Mouse (Mus musculus): ENCODE data around the gene Abcb6. TPM values are rescaled to one million over a fixed set of nuclear protein-coding genes. Genes with fewer than 3 reads are reported as not detected.

Abcb6 gene
- polyA plus RNA-seq, 1 experiment from 2014 or later = 70.5 TPM

GRCm38 (mm10) chr1:75179334-75180104 lies 673 bp downstream of the Abcb6 start:
- Histone ChIP-seq H3K9ac (ENCODE audit: low read depth, low read length) (peak overlapping the region; percentile 77), H3K36me3 (ENCODE audit: control insufficient read depth, insufficient read depth, low read length) (peaks cover 25% of the 10 kb centered on the region), H3K27me3 (replicated peaks; ENCODE audit: control insufficient read depth, insufficient read depth, low read length) (no peaks in the 10 kb centered on the region), H3K4me2 (peak overlapping the region; percentile 98), H3K4me3 (ENCODE audit: low read depth, low read length) (peak overlapping the region; percentile 81), H3K9me3 (ENCODE audit: control insufficient read depth, low read length) (no peaks in the 10 kb centered on the region), H3K27ac (ENCODE audit: low read depth, low read length) (peak overlapping the region; percentile 98), H3K4me1 (replicated peaks; ENCODE audit: control insufficient read depth, insufficient read depth, low read length) (peaks cover 18% of the 10 kb centered on the region)
- DNase-seq (ENCODE audit: low spot score) (peak; percentile 62), ATAC-seq (replicated peaks; ENCODE audit: low FRiP score) (peak; percentile 79)
- 7% methylated on average over 23 of the region's 23 CpGs for WGBS

- WGBS = 1% methylated on average over 59 of the region's 59 CpGs
- Histone ChIP-seq H3K9ac (ENCODE audit: low read depth, low read length) (peak within 1 kb of the TSS; percentile 81), H3K4me2 (peak within 1 kb of the TSS; percentile 78), H3K36me3 (ENCODE audit: control insufficient read depth, insufficient read depth, low read length) (peaks cover 20% of the 10 kb centered on the region), H3K4me1 (replicated peaks; ENCODE audit: control insufficient read depth, insufficient read depth, low read length) (peaks cover 8% of the 10 kb centered on the region), H3K27me3 (replicated peaks; ENCODE audit: control insufficient read depth, insufficient read depth, low read length) (no peaks in the 10 kb centered on the region), H3K9me3 (ENCODE audit: control insufficient read depth, low read length) (no peaks in the 10 kb centered on the region), H3K4me3 (ENCODE audit: low read depth, low read length) (peak within 1 kb of the TSS; percentile 79), H3K27ac (ENCODE audit: low read depth, low read length) (peak within 1 kb of the TSS; percentile 90)
- DNase-seq (ENCODE audit: low spot score) (peak; percentile 99), ATAC-seq (replicated peaks; ENCODE audit: low FRiP score) (peak; percentile 97)
Observed at GRCm38 (mm10) chr1:75168472-75169464, 11.4 kb downstream of the Abcb6 start, which contains the start of gene Zfand2b. Gene Zfand2b, plus strand, starts transcription at chr1:75168646.

- H3K9me3 ChIP-seq (ENCODE audit: control insufficient read depth, low read length) = peaks cover 2% of the 10 kb centered on the region; the same call in 1 of the 2 replicates
- peaks cover 20% of the 10 kb centered on the region for H3K36me3 ChIP-seq (ENCODE audit: control insufficient read depth, insufficient read depth, low read length)
- peak overlapping the region; percentile 90 for H3K27ac ChIP-seq (ENCODE audit: low read depth, low read length)
- peaks cover 8% of the 10 kb centered on the region for H3K4me1 ChIP-seq (replicated peaks; ENCODE audit: control insufficient read depth, insufficient read depth, low read length)
- peak overlapping the region; percentile 79 for H3K4me3 ChIP-seq (ENCODE audit: low read depth, low read length)
- peak overlapping the region; percentile 78 for H3K4me2 ChIP-seq
- DNase-seq (ENCODE audit: low spot score) (no peak), ATAC-seq (replicated peaks; ENCODE audit: low FRiP score) (peak; percentile 16)
- no peaks in the 10 kb centered on the region for H3K27me3 ChIP-seq (replicated peaks; ENCODE audit: control insufficient read depth, insufficient read depth, low read length)
- peak overlapping the region; percentile 81 for H3K9ac ChIP-seq (ENCODE audit: low read depth, low read length)
- WGBS = 11% methylated on average over 7 of the region's 7 CpGs
Observed at GRCm38 (mm10) chr1:75168093-75168471, 12.1 kb downstream of the Abcb6 start.

GRCm38 (mm10) chr1:75160256-75160617 lies 20.0 kb downstream of the Abcb6 start:
- Histone ChIP-seq H3K4me3 (ENCODE audit: low read depth, low read length) (no peak overlapping the region), H3K4me2 (peak overlapping the region; percentile 34; the same call in 1 of the 2 replicates), H3K4me1 (replicated peaks; ENCODE audit: control insufficient read depth, insufficient read depth, low read length) (peaks cover 7% of the 10 kb centered on the region; the same call in 1 of the 2 replicates), H3K36me3 (ENCODE audit: control insufficient read depth, insufficient read depth, low read length) (no peaks in the 10 kb centered on the region), H3K9me3 (ENCODE audit: control insufficient read depth, low read length) (peaks cover 2% of the 10 kb centered on the region; the same call in 1 of the 2 replicates), H3K27me3 (replicated peaks; ENCODE audit: control insufficient read depth, insufficient read depth, low read length) (no peaks in the 10 kb centered on the region), H3K27ac (ENCODE audit: low read depth, low read length) (peak overlapping the region; percentile 80), H3K9ac (ENCODE audit: low read depth, low read length) (no peak overlapping the region)
- 52% methylated on average over 4 of the region's 4 CpGs for WGBS
- no peak for DNase-seq (ENCODE audit: low spot score)
- peak; percentile 65; the same call in 1 of the 2 replicates for ATAC-seq (replicated peaks; ENCODE audit: low FRiP score)

- Histone ChIP-seq H3K9me3 (ENCODE audit: control insufficient read depth, low read length) (peaks cover 2% of the 10 kb centered on the region; the same call in 1 of the 2 replicates), H3K4me1 (replicated peaks; ENCODE audit: control insufficient read depth, insufficient read depth, low read length) (peaks cover 7% of the 10 kb centered on the region; the same call in 1 of the 2 replicates), H3K9ac (ENCODE audit: low read depth, low read length) (0 out of 2 replicates have a peak overlapping the region, but pooled peaks have one; percentile 20), H3K27ac (ENCODE audit: low read depth, low read length) (peak overlapping the region; percentile 81), H3K4me2 (peak overlapping the region; percentile 19; the same call in 1 of the 2 replicates), H3K36me3 (ENCODE audit: control insufficient read depth, insufficient read depth, low read length) (no peaks in the 10 kb centered on the region), H3K4me3 (ENCODE audit: low read depth, low read length) (no peak overlapping the region), H3K27me3 (replicated peaks; ENCODE audit: control insufficient read depth, insufficient read depth, low read length) (no peaks in the 10 kb centered on the region)
- ATAC-seq (replicated peaks; ENCODE audit: low FRiP score) (peak; percentile 93), DNase-seq (ENCODE audit: low spot score) (no peak)
- WGBS = 48% methylated on average over 5 of the region's 5 CpGs
Observed at GRCm38 (mm10) chr1:75159540-75160255, 20.5 kb downstream of the Abcb6 start.

- no peak for DNase-seq (ENCODE audit: low spot score)
- H3K27me3 ChIP-seq (replicated peaks; ENCODE audit: control insufficient read depth, insufficient read depth, low read length) = no peaks in the 10 kb centered on the region
- H3K4me3 ChIP-seq (ENCODE audit: low read depth, low read length) = no peak overlapping the region
- H3K9me3 ChIP-seq (ENCODE audit: control insufficient read depth, low read length) = peaks cover 2% of the 10 kb centered on the region; the same call in 1 of the 2 replicates
- H3K4me2 ChIP-seq = no peak overlapping the region
- no peak for ATAC-seq (replicated peaks; ENCODE audit: low FRiP score)
- H3K36me3 ChIP-seq (ENCODE audit: control insufficient read depth, insufficient read depth, low read length) = no peaks in the 10 kb centered on the region
- peak overlapping the region; percentile 81; the same call in 1 of the 2 replicates for H3K27ac ChIP-seq (ENCODE audit: low read depth, low read length)
- H3K4me1 ChIP-seq (replicated peaks; ENCODE audit: control insufficient read depth, insufficient read depth, low read length) = peaks cover 7% of the 10 kb centered on the region; the same call in 1 of the 2 replicates
- H3K9ac ChIP-seq (ENCODE audit: low read depth, low read length) = no peak overlapping the region
Observed at GRCm38 (mm10) chr1:75158990-75159389, 21.2 kb downstream of the Abcb6 start.

GRCm38 (mm10) chr1:75155837-75156236 lies 24.4 kb downstream of the Abcb6 start:
- Histone ChIP-seq H3K27ac (ENCODE audit: low read depth, low read length) (no peak overlapping the region), H3K9me3 (ENCODE audit: control insufficient read depth, low read length) (no peaks in the 10 kb centered on the region), H3K4me2 (no peak overlapping the region), H3K27me3 (replicated peaks; ENCODE audit: control insufficient read depth, insufficient read depth, low read length) (no peaks in the 10 kb centered on the region), H3K36me3 (ENCODE audit: control insufficient read depth, insufficient read depth, low read length) (no peaks in the 10 kb centered on the region), H3K9ac (ENCODE audit: low read depth, low read length) (no peak overlapping the region), H3K4me1 (replicated peaks; ENCODE audit: control insufficient read depth, insufficient read depth, low read length) (peaks cover 7% of the 10 kb centered on the region; the same call in 1 of the 2 replicates), H3K4me3 (ENCODE audit: low read depth, low read length) (no peak overlapping the region)
- DNase-seq (ENCODE audit: low spot score) = no peak
- WGBS = 37% methylated on average over 3 of the region's 3 CpGs
- ATAC-seq (replicated peaks; ENCODE audit: low FRiP score) = no peak

GRCm38 (mm10) chr1:75148727-75149126 lies 31.5 kb downstream of the Abcb6 start:
- Histone ChIP-seq H3K27me3 (replicated peaks; ENCODE audit: control insufficient read depth, insufficient read depth, low read length) (no peaks in the 10 kb centered on the region), H3K4me1 (replicated peaks; ENCODE audit: control insufficient read depth, insufficient read depth, low read length) (peaks cover 8% of the 10 kb centered on the region), H3K9me3 (ENCODE audit: control insufficient read depth, low read length) (no peaks in the 10 kb centered on the region), H3K4me2 (no peak overlapping the region), H3K36me3 (ENCODE audit: control insufficient read depth, insufficient read depth, low read length) (peaks cover 31% of the 10 kb centered on the region), H3K27ac (ENCODE audit: low read depth, low read length) (no peak overlapping the region), H3K4me3 (ENCODE audit: low read depth, low read length) (no peak overlapping the region), H3K9ac (ENCODE audit: low read depth, low read length) (no peak overlapping the region)
- ATAC-seq (replicated peaks; ENCODE audit: low FRiP score) (no peak), DNase-seq (ENCODE audit: low spot score) (no peak)
- WGBS = 88% methylated on average over 4 of the region's 4 CpGs
